Mouse (Mus musculus): Measurements from ENCODE around the gene Flt4.
"Not testable (repeated sequence)": the region's sequence is repeated elsewhere in the genome, so short reads cannot be mapped to it uniquely, and the experiment has no call there.

The Flt4 gene

DNA sequence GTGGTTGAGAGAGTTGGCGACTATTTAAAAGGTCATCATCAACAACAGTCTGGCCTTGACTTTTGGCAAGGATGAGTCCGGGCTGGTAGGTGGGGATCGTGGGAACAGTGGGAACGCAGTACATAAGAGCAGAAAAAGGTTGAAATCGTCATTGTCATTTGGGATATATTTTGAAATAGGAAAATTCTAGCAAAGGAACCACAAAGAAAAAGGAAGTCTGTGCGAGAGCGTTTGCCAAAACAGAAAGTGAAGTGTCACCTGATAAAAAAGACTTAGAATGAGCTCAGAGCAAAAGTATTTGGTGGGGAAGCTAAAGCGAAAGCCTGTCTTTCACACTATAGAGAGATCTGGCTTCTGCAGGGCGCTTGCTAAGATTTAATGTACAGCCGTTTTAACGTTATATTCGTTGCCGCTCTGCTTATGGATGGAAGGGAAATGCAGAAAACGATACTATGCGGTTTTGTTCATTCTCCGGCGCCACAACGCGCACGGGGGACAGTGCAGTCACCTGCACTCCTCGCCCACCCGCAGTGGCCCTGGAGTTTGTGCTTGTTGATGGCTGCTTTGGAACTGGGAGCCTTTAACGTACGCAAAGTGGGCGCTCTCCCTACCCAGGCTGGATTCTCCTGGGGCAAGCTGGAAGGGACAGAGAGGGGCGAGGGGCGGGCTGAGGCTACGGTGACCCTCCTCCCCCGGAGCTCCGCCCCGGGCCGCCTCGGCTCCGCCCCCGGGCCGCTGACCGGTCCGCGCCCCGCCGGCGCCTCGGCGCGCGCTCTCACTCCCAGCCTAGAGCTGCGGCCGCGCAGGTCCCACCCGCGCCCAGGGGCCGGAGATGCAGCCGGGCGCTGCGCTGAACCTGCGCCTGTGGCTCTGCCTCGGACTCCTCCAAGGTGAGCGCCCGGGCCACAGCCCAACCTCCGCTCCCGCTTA lies at the start of gene Flt4:
Gene Flt4, plus strand, starts transcription at position 326 of the 930 bp plus-strand sequence.
- DNase-seq, result peak; percentile 74

GRCm38 (mm10) chr11:49575054-49575453 lies 34.0 kb upstream of the Flt4 start:
- DNase-seq, result not testable (repeated sequence)

DNA sequence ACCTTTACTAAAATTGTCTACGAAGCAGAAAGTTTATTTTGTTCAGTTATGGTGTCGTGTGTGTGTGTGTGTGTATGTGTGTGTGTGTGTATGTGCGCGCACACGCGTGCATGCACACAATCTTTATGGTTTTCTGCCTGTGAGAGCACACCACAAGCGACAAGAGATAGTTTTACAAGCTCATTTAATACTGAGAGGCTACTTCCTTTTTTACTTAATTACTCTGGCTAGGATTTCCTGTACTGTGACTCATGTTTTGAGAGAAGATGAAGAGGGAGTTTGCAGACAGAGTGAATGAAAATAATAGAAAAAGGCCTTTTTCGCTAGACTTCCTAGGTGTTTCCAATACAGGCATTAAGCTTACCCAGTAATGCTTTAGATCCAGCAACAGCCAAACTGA lies 28.6 kb upstream of the Flt4 start:
- DNase-seq, result not testable (repeated sequence)

GRCm38 (mm10) chr11:49590213-49590612 lies 18.9 kb upstream of the Flt4 start:
- DNase-seq, result no peak

DNA sequence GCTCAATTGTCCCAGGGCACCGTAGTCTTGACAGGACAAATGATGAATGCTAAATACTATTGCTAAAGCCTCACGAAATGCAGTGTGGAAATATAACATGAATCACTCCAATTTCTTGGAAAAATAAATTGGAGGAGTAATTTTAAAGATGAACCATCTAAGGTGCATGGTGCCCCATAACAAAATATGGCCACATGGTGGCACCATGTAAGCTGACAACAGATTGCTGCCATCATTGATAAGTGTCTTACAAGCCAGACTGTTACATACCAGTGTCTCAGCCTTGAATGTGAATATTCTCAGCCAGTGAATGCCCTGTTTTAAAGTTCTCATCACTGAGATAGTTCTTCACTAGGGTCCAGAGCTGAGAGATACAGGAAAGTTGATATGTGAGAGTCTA lies 11.9 kb upstream of the Flt4 start:
- not testable (repeated sequence) for DNase-seq

DNA sequence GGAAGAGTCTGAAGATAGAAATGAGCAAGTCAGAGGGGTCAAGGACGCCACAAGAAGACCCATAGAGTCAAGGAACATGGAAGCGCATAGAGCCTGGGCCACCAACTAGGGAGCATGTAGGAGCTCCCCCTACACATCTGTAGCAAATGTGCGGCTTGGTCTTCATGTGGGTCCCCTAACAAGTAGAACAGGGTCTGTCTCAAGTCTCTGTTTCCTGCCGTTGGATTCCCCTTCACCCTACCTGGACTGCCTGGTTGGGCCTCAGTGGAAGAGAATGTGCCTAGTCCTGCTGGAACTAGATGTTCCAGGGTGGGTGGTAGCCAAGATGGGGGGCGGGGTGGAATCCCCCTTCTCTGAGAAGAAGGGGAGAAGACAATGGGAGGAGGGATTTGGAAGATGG lies 757 bp upstream of the Flt4 start:
- not testable (repeated sequence) for DNase-seq

DNA sequence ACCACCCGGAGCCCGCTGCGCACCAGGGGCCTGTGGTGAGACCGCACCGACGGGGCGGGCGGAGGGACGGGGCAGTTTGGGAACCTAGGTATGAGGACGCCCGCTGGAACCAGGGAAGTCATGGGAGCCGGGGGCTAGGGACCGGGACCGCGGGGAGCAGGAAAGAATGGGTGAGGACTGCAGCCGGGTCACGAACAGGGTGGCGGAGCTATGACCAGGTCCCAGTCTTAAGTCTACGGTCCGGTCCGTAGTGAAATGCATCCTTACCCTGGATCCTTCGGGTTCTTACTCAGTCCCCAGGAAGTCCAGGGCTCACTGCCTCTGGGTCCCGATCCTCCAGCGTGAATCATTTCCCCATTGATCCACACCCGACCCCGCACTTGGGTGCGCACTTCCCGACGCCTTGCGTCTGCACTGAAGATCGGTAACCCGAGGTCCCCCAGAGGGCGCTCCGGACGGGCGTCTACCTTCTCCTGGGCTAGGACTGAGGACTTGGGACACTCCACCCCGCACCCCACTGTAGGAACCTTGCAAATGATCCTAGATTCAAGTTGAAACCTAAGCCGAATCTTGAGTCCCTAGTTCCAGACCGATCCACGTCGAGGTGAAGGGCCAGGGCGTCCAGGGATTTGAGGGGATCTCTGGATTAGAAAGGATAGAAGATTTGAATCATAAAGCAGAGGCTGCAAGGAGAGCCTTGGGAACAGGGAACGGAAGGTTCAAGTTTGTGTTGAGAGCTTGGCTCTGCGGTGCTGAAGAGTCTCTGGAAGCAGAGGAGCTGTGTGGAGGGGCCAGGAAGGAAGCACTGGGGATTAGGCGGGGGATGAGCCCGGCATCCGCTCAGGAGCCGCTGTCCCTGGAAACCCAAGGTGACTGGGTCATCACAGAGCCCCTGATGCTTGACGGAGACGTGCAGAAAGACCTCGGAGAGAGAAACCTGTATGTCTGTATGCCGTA lies 1.1 kb downstream of the Flt4 start:
- peak; percentile 68 for DNase-seq

GRCm38 (mm10) chr11:49611349-49611748 lies 2.3 kb downstream of the Flt4 start:
- not testable (repeated sequence) for DNase-seq

- DNase-seq, result no peak
Measured at GRCm38 (mm10) chr11:49612154-49612553, 3.1 kb downstream of the Flt4 start.

DNA sequence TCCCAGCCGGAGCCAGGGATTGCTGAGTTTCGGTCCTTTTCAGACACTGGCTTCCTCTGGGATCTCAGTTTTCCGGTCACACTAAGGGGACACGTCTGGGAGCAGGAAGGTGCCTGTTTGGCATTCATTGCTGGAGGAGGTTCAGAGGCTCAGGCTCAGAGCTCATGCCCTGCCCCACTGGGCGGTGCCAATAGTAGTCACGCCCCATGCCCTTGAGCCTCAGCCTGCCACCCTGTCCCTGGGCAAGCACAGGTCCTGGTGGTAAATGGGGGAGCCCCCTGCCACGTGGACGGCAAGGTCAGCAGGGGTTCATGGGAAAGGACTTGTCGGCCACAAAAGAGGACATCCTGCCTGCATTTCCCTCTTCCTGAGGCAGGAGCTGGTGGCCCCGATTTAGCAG lies 4.3 kb downstream of the Flt4 start:
- DNase-seq, result peak; percentile 64

- DNase-seq, result no peak
Measured at GRCm38 (mm10) chr11:49615856-49616725, 7.0 kb downstream of the Flt4 start.

DNA sequence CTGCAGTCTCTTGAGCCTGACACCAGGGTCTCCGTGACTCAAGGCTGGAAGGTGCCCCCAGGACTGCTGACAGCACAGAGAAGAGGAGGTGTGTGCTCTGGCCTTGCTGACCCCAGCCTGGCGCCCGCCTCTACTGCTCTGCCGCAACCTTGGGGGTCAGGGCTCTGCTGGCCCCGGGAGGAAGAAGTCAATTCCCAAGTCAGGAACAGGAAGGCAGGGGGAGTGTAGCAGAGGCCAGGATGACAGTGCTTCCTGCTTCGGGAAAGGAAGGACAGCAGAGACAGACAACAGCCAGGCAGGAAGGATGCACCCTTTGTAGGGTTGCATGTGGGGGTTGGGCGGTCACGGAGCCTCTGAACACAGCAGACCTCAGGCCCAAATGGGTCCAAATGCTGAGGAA lies 9.4 kb downstream of the Flt4 start:
- DNase-seq, result peak; percentile 43

DNA sequence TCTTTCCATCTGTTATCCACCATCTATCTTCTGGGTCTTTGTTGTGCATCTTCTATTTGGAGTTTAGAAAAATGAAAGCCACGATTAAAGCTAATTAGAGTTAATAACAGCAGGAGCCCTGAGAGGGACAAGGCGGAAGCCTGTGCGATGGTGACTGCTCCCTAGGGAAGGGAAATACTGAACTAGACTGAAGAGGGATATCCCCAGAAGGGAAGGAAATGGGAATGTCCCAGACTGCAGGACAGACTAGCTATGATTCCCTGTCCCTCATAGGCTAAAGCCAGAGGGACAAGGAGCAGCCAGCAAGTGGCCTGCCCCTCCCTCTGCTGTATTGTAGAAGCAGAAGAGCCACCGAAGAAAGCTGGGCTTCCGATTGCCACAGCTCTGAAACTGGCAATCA lies 12.9 kb downstream of the Flt4 start:
- DNase-seq, result no peak

DNA sequence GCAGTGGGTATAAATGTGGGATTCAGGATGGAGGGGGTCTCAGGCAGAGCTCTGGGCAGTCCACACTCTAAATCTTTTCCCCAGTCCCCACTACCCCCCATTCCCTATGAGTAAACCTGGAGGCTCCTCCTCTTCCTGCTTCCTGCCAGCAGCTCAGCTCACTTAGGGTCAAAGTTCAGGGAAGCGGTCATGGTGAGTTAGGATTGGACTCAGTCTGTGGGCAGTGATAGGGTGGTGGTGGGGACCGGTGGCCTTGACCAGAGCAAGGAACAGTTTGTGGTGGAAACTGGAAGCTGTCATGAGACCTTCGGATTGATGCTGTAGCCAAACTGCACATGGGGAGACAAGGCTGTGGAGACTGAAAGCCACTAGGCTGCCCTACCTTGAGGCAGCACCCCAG lies 15.1 kb downstream of the Flt4 start:
- DNase-seq, result no peak

GRCm38 (mm10) chr11:49625863-49626262 lies 16.8 kb downstream of the Flt4 start:
- DNase-seq, result no peak

DNA sequence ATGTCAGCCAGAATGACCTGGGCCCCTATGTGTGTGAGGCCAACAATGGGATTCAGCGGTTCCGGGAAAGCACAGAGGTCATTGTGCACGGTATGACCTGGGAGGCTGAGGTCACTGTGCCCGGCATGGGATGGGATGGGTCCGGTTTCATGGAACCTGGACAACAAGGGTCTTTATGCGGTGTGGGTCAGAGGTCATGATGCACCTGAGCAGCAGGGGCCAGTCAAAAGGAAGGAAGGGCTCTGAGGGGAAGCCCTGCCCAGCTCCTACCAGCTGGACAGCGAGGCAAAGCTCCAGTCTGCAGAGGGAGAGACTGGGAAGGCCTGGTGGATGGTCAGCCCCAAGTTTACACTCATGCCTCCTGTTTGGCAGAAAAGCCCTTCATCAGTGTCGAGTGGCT lies 17.7 kb downstream of the Flt4 start:
- no peak for DNase-seq

GRCm38 (mm10) chr11:49631154-49631553 lies 22.1 kb downstream of the Flt4 start:
- peak; percentile 58 for DNase-seq

DNA sequence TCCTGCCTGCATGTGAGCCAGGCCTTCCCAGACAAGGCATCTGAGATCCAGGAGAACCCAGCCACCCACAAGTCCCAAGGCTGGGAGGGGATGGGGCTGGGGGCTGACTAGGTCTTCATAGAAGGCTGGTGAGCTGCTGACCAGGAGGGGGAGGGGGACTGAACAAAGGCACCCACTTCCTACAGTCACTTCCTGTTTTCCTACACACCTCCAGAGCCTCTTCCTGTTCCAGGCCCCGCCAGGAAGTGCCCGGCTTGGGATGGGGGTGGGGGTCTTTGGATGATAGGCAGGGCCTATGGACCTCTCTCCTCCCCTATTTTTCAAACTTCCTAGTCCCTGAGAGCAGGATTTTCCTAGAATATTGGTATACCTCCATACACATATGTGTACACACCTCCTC lies 23.2 kb downstream of the Flt4 start:
- DNase-seq, result peak; percentile 66

- DNase-seq, result no peak
Measured at GRCm38 (mm10) chr11:49634101-49634500, 25.0 kb downstream of the Flt4 start.

DNA sequence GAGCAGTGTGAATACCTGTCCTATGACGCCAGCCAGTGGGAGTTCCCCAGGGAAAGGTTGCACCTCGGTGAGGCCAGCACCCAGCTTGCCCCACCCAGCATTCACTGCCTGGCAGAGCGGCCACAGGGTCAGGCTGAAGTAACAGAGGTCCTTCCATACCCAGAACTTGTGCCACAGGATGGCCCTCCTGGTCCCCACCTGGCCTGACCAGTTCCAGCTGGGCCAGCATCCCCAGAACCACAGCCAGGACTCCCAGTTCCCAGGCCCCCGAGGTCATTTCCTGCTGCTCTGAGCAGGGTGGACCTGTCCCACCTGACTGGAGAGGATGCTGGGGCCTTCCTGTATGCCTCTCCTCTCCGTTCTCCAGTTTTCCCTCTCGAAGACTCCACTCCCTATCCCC lies 26.6 kb downstream of the Flt4 start:
- no peak for DNase-seq

DNA sequence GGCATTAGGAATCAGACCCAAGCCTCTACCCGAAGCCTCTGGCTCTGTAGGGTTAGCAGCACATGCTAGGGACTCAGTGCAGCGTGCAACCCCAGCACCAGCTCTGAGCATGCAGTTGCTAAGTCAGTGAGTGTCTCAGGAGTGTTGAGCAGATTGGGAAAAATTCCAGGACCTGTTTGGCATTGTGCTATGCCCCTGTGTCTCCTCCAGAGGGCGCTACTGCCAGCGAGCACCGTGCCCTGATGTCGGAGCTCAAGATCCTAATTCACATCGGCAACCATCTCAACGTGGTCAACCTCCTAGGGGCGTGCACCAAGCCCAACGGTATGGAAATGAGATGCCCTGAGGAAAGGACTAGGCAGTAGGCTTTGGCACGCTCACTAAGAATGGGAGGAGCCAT lies 27.4 kb downstream of the Flt4 start:
- no peak for DNase-seq

- DNase-seq, result no peak
Measured at GRCm38 (mm10) chr11:49645677-49646076, 36.6 kb downstream of the Flt4 start.

All from kidney, postnatal 10 days (tissue).